Mouse (Mus musculus): Measurements from ENCODE around the gene Rin2. TPM values are rescaled to one million over a fixed set of nuclear protein-coding genes. Genes with fewer than 3 reads are reported as not detected.

Rin2 gene
- polyA plus RNA-seq, 1 experiment, result 0.02 TPM

DNA sequence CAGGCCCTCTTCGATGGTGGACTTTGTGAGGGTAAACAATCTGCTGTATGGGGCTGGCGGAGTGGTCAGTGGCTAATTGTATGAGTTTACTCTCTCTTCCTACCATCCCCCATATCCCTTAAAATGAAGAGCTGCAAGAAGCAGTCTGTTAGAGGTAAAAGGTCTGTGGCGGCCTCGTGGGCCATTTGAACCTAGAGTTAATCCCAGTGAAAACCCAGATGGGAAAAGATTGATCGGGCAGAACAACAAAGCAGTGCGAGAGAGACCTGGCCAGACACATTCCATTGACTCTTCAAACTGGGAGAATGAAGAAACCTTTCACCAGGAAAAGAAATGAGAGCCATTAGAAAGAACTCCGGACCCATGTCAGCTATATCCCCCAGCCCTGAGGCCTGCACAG is 11.1 kb upstream of the Rin2 start:
- TF ChIP-seq TAL1 (IDR thresholded peaks at IDR 0.05; ENCODE audit: low read length) (no peak), GATA1 (IDR thresholded peaks at IDR 0.05; ENCODE audit: low read length) (no peak)
- Histone ChIP-seq H3K36me3 (ENCODE audit: control insufficient read depth) (no peaks in the 10 kb centered on the region), H3K9me3 (ENCODE audit: control insufficient read depth, low read length) (no peaks in the 10 kb centered on the region), H3K4me1 (ENCODE audit: control insufficient read depth) (no peaks in the 10 kb centered on the region), H3K4me3 (replicated peaks) (no peak overlapping the region), H3K27me3 (ENCODE audit: control insufficient read depth) (no peaks in the 10 kb centered on the region)

DNA sequence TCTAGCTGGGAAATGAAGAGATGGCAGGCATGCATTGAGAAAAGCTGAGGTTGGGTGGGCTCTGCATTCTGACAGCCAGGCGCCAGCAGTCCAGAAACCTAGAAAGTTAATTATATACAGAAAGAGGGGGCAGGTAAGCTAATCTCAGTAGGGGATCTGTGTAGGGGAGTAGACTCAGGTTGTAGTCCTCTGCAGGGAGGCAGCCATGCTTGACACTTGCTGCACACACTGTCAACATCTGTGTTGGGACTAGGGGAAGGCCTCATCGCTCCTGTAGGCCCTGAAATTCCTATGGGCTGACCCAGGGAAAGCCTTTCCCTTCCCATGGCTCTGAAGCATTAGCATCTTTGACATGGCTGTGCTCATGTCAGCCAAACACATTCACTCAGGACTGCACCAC is 10.7 kb upstream of the Rin2 start:
- no peaks in the 10 kb centered on the region for H3K27me3 ChIP-seq (ENCODE audit: control insufficient read depth)
- TF ChIP-seq TAL1 (IDR thresholded peaks at IDR 0.05; ENCODE audit: low read length), result no peak
- TF ChIP-seq GATA1 (IDR thresholded peaks at IDR 0.05; ENCODE audit: low read length), result no peak
- no peaks in the 10 kb centered on the region for H3K9me3 ChIP-seq (ENCODE audit: control insufficient read depth, low read length)
- no peak overlapping the region for H3K4me3 ChIP-seq (replicated peaks)
- H3K36me3 ChIP-seq (ENCODE audit: control insufficient read depth), result no peaks in the 10 kb centered on the region
- no peaks in the 10 kb centered on the region for H3K4me1 ChIP-seq (ENCODE audit: control insufficient read depth)

DNA sequence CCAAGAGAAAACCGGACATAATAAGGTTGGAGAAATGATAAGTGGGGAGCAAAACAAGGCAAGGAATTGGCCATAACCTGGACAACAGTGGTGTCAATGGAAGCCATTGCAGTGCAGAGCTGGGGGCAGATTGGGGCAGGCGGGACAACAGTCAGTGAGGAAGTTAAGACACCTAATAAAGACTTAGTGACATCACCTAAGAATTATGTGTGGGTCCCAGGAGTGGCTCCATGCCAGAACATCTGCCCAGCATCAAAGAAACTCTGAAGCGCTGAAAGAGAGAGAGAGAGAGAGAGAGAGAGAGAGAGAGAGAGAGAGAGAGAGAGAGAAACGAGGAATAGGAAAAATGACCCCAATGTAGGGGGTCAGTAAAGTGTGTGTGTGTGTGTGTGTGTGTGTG is 6.9 kb upstream of the Rin2 start:
- H3K4me1 ChIP-seq (ENCODE audit: control insufficient read depth), result no peaks in the 10 kb centered on the region
- no peaks in the 10 kb centered on the region for H3K27me3 ChIP-seq (ENCODE audit: control insufficient read depth)
- TF ChIP-seq GATA1 (IDR thresholded peaks at IDR 0.05; ENCODE audit: low read length) (no peak), TAL1 (IDR thresholded peaks at IDR 0.05; ENCODE audit: low read length) (no peak)
- H3K9me3 ChIP-seq (ENCODE audit: control insufficient read depth, low read length), result no peaks in the 10 kb centered on the region
- H3K36me3 ChIP-seq (ENCODE audit: control insufficient read depth), result no peaks in the 10 kb centered on the region
- H3K4me3 ChIP-seq (replicated peaks), result no peak overlapping the region

DNA sequence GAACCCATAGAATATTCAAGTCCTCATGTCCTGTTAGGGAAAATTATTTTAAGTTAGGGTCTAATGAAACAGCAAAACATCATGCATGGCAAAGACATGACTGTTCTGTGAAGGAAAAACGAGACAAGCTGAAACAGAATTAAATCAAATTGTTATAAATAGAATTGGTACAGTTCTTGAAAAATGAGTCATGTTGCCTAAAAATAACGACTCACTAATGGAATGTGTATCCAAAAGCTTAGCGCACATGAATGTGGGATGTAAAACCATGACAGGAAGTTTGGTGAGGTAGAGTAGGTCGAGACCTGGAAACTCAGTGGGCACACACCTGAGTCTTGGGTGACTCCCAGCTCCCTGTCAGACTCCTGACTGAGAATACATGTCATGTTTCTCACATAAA is 4.9 kb upstream of the Rin2 start:
- Histone ChIP-seq H3K27me3 (ENCODE audit: control insufficient read depth) (peaks cover 9% of the 10 kb centered on the region), H3K36me3 (ENCODE audit: control insufficient read depth) (no peaks in the 10 kb centered on the region), H3K9me3 (ENCODE audit: control insufficient read depth, low read length) (no peaks in the 10 kb centered on the region), H3K4me1 (ENCODE audit: control insufficient read depth) (peaks cover 2% of the 10 kb centered on the region), H3K4me3 (replicated peaks) (no peak overlapping the region)
- TF ChIP-seq TAL1 (IDR thresholded peaks at IDR 0.05; ENCODE audit: low read length) (no peak), GATA1 (IDR thresholded peaks at IDR 0.05; ENCODE audit: low read length) (no peak)

DNA sequence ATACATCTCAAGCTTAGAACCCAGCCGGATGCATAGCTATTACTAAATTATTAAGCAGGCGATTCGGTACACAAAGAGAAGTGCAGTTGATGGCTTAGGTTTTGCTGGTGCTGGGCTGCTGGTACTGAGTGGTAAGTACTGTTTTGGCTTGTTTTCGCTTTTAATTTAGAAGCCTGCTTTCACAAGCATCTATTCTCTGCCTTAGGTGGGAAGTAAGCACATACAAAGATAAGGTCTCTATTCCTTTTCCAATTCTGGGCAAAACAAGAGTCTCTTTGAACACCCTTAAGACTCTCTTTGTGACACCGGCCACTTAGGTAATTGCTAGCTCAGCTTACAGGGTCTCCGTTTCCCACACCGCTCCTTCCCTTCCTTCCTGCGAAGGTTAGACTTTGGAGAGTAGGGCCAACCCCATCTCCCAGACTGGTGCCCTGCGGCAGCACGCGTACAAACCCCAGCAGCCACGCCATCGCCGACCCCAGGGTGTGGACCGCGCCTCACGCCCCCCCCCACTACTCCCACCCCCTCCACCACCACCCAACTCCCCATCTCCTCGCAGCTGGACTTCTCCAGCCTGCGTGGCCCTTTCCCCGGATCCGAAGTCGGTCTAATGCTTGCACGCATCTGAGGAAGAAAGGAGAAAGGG is 396 bp upstream of the Rin2 start:
- H3K4me1 ChIP-seq (ENCODE audit: control insufficient read depth), result peaks cover 10% of the 10 kb centered on the region
- peaks cover 3% of the 10 kb centered on the region; the same call in 1 of the 2 replicates for H3K9me3 ChIP-seq (ENCODE audit: control insufficient read depth, low read length)
- peaks cover 20% of the 10 kb centered on the region for H3K27me3 ChIP-seq (ENCODE audit: control insufficient read depth)
- peak overlapping the region; percentile 56 for H3K4me3 ChIP-seq (replicated peaks)
- TF ChIP-seq GATA1 (IDR thresholded peaks at IDR 0.05; ENCODE audit: low read length) (no peak), TAL1 (IDR thresholded peaks at IDR 0.05; ENCODE audit: low read length) (no peak)
- no peaks in the 10 kb centered on the region for H3K36me3 ChIP-seq (ENCODE audit: control insufficient read depth)

DNA sequence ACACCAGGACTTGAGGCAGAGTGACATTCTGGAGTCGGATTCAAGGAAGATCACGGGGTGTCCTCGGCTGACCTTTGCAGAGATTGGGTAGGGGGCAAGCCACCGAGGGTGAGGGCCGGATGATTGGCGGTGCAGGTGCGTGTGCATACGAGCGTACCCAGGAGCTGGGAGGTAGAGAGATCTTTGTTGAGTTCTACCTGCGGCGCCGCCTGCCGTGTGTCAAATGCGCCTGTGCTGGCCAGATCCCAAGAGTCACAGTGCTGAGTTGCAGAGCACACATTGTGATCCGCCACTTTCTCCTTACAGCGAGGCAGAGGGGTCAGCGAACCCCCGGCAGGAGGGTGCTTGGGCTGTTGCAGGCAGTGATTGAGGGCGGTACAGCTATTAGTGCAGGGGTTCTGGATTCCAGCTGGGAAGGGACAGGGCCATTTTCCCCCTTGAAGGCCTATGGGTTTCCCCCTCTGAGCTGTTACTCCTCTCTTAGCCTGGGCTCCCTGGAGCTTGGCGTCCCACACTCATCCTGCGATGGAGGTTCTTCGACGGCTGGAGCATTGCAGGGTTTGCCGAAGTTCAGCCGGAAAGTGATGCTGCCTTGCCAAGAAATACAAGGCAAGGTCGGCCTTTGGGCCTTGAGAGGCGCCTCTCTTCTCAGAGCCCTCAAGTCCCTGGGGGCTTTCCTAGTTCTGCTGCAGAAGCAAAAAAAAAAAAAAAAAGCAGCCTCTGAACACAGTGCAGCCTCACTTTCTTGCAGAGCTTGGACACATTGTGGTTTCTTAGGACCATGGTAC is 935 bp downstream of the Rin2 start:
- no peak for TF ChIP-seq TAL1 (IDR thresholded peaks at IDR 0.05; ENCODE audit: low read length)
- TF ChIP-seq GATA1 (IDR thresholded peaks at IDR 0.05; ENCODE audit: low read length), result no peak
- peak overlapping the region; percentile 56 for H3K4me3 ChIP-seq (replicated peaks)
- peaks cover 3% of the 10 kb centered on the region; the same call in 1 of the 2 replicates for H3K9me3 ChIP-seq (ENCODE audit: control insufficient read depth, low read length)
- no peaks in the 10 kb centered on the region for H3K36me3 ChIP-seq (ENCODE audit: control insufficient read depth)
- H3K27me3 ChIP-seq (ENCODE audit: control insufficient read depth), result peaks cover 20% of the 10 kb centered on the region
- peaks cover 10% of the 10 kb centered on the region for H3K4me1 ChIP-seq (ENCODE audit: control insufficient read depth)

DNA sequence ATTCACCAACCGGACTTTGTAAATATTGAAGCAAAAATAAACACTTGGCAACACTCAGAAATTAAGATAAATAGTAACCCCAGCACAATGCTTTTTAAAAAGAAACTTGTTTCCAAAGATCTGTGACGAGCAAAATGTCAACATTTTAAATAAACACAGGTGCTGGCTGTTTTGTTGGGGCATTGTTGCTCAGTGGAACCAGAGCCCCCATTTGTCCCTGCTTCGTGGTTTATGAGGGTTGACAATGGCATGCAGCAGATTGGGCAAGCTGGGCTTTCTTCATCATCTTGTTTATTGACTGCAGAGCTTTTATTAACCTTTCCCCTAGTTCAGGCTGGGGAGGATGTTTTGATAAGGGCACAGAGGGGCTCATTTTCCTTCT is 1.5 kb downstream of the Rin2 start:
- Histone ChIP-seq H3K36me3 (ENCODE audit: control insufficient read depth) (no peaks in the 10 kb centered on the region), H3K4me1 (ENCODE audit: control insufficient read depth) (peaks cover 10% of the 10 kb centered on the region), H3K27me3 (ENCODE audit: control insufficient read depth) (peaks cover 20% of the 10 kb centered on the region), H3K4me3 (replicated peaks) (no peak overlapping the region), H3K9me3 (ENCODE audit: control insufficient read depth, low read length) (peaks cover 3% of the 10 kb centered on the region; the same call in 1 of the 2 replicates)
- TF ChIP-seq TAL1 (IDR thresholded peaks at IDR 0.05; ENCODE audit: low read length) (no peak), GATA1 (IDR thresholded peaks at IDR 0.05; ENCODE audit: low read length) (no peak)

DNA sequence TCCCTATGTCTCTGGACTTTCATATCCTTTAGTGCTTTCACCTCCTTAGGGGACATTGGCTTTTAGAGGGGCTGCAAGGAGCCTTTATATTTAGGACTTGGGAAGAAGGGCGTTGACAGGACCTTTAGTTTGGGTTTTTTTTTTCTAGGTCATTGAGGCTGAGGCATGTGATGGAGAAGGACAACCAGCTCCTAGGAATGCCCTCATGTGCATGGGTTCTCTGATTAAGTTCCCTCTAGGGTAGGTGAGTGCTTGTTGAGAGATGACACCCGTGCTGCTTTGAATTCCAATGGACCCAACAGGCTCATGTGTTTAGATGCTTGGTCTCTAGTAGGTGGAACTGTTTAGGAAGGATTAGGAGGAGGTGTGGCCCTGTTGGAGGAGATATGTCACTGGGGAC is 1.9 kb downstream of the Rin2 start:
- H3K9me3 ChIP-seq (ENCODE audit: control insufficient read depth, low read length), result peaks cover 3% of the 10 kb centered on the region; the same call in 1 of the 2 replicates
- H3K27me3 ChIP-seq (ENCODE audit: control insufficient read depth), result peaks cover 20% of the 10 kb centered on the region
- no peaks in the 10 kb centered on the region for H3K36me3 ChIP-seq (ENCODE audit: control insufficient read depth)

DNA sequence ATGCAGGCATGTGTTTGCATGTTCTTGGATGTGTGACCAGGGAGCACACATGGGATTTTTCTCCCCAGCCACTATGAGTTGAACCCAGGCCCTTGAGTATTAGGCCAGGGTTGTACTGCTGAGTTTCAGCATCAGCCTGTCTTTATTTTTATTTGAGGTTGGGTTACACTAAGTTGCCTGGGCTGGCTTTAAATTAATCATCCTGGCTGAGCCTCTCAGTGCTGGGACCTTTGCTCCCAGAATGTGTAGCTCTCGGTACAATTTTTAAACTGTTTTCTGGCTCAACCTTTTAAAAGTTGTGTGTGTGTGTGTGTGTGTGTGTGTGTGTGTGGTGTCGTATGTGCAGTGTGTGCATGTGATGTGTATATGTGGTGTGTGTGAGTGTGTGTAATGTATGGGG is 5.1 kb downstream of the Rin2 start:
- H3K9me3 ChIP-seq (ENCODE audit: control insufficient read depth, low read length), result peaks cover 3% of the 10 kb centered on the region; the same call in 1 of the 2 replicates
- H3K36me3 ChIP-seq (ENCODE audit: control insufficient read depth), result no peaks in the 10 kb centered on the region
- TF ChIP-seq TAL1 (IDR thresholded peaks at IDR 0.05; ENCODE audit: low read length) (no peak), GATA1 (IDR thresholded peaks at IDR 0.05; ENCODE audit: low read length) (no peak)
- peaks cover 11% of the 10 kb centered on the region for H3K27me3 ChIP-seq (ENCODE audit: control insufficient read depth)
- H3K4me3 ChIP-seq (replicated peaks), result no peak overlapping the region
- peaks cover 8% of the 10 kb centered on the region for H3K4me1 ChIP-seq (ENCODE audit: control insufficient read depth)

More for the DNA sequence above, 1.9 kb downstream of the Rin2 start:
- TF ChIP-seq TAL1 (IDR thresholded peaks at IDR 0.05; ENCODE audit: low read length) (no peak), GATA1 (IDR thresholded peaks at IDR 0.05; ENCODE audit: low read length) (no peak)
- H3K4me1 ChIP-seq (ENCODE audit: control insufficient read depth), result peaks cover 10% of the 10 kb centered on the region
- H3K4me3 ChIP-seq (replicated peaks), result no peak overlapping the region
